Mouse (Mus musculus) testis, adult 2 months (tissue): ENCODE data around the gene Manba.

ENCODE experiments used
- CTCF ChIP-seq: fragments of 200-500 bp; IDR thresholded peaks from 2 replicates; pipeline ENCODE4 v1.5.1; 2012; ENCODE audit warnings: low read depth, mild to moderate bottlenecking, inconsistent platforms, low read length, moderate library complexity; ENCODE audit not compliant: control insufficient read depth, insufficient read depth, insufficient replicate concordance
- POLR2A ChIP-seq: fragments of 200-500 bp; IDR thresholded peaks from 2 replicates; pipeline ENCODE4 v1.6.1; 2012; ENCODE audit warnings: low read depth, mild to moderate bottlenecking, inconsistent platforms, low read length, moderate library complexity; ENCODE audit not compliant: control insufficient read depth

DNA sequence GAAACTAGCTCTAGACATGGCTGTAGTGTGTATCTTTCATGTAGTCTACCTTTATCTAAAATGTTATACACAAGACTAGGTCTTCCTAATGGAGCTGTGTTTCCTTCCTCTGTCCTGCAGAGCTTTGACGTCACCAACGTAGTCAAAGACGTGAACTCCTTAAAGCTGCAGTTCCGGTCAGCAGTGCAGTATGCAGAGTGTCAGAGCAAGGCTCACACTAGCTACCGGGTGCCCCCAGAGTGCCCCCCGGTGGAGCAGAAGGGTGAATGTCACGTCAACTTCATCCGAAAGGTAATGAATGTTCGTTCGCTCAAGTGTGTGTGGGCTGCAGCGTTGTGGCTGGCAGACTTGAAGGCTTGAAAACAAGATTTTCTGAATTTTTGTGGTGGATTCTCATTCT lies 26.3 kb downstream of the Manba start:
- 0 out of 2 replicates have a peak, but pooled peaks have one; percentile 9 for TF ChIP-seq CTCF
- TF ChIP-seq POLR2A, result no peak
